Mouse (Mus musculus): ENCODE results near the gene Cd19. TPM values are rescaled to one million over a fixed set of nuclear protein-coding genes. Genes with fewer than 3 reads are reported as not detected.

The Cd19 gene
- not detected in 2 replicates for polyA plus RNA-seq (2016; fragmentation: Nextera tagmentation; extraction: Ambion mirVana)

GRCm38 (mm10) chr7:126414725-126415124 is at the start of gene Cd19:
Gene Cd19 (minus strand): TSS chr7:126414889.
- WGBS = 89% methylated on average over 6 of the region's 6 CpGs
- no peak for DNase-seq (ENCODE audit: low spot score)
- Histone ChIP-seq H3K4me1 (replicated peaks) (peaks cover 17% of the 10 kb centered on the region), H3K36me3 (no peaks in the 10 kb centered on the region), H3K27me3 (ENCODE audit: insufficient read depth, poor library complexity, severe bottlenecking) (peaks cover 7% of the 10 kb centered on the region; the same call in 1 of the 2 replicates), H3K9me3 (no peaks in the 10 kb centered on the region), H3K27ac (no peak within 1 kb of the TSS), H3K4me3 (no peak within 1 kb of the TSS)

DNA sequence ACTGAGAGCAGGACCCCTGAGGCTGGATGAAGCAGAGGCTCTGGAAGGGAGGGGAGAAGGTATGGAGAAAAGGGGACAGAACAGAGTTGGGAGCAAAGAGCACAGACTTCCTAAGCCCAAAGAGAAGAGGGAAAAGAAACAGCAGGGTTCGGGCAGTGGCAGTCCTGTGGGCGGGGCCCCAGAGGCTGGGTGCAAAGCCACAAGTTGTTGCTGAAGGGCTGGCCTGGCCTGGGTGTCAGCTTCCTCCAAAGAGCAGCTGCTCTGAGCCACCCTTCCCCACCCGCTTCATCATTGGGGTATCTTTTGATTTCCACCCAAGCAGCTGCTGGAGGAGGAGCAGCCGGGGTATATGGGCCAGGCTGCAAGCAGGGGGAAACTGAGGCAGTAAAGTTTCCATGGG is 49.4 kb upstream of the Cd19 start:
- DNase-seq (ENCODE audit: low spot score) = no peak
- H3K4me1 ChIP-seq (replicated peaks) = peaks cover 56% of the 10 kb centered on the region
- WGBS = 70% methylated on average over 4 of the region's 4 CpGs

DNA sequence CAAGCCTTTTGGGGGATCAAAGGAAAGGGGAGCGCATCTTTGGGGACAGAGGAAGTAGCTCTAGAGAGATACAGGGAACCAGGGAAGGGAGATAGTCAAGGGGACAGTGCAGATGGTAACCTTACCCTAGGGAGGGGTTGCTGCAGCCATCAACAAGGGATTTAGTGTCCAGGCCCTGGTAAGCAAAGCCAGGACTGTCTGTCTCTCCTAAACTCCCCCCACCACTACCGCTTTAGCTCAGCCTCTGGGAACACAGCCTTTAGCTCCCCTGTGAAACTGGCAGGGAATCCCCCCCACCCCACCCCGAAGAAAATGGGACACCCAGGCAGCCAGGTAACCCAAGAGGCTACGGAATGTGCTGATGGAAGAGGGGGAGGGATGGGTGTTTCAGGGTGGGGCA is 48.9 kb upstream of the Cd19 start:
- no peaks in the 10 kb centered on the region for H3K9me3 ChIP-seq
- 55% methylated on average over 4 of the region's 4 CpGs for WGBS
- H3K4me1 ChIP-seq (replicated peaks) = peaks cover 61% of the 10 kb centered on the region
- no peak overlapping the region for H3K4me3 ChIP-seq
- peaks cover 6% of the 10 kb centered on the region; the same call in 1 of the 2 replicates for H3K27me3 ChIP-seq (ENCODE audit: insufficient read depth, poor library complexity, severe bottlenecking)
- peaks cover 32% of the 10 kb centered on the region for H3K36me3 ChIP-seq
- H3K27ac ChIP-seq = no peak overlapping the region; the same call in 1 of the 2 replicates
- no peak for DNase-seq (ENCODE audit: low spot score)

More for the DNA sequence above, 49.4 kb upstream of the Cd19 start:
- Histone ChIP-seq H3K4me3 (no peak overlapping the region), H3K36me3 (peaks cover 38% of the 10 kb centered on the region), H3K27ac (no peak overlapping the region; the same call in 1 of the 2 replicates), H3K9me3 (no peaks in the 10 kb centered on the region), H3K27me3 (ENCODE audit: insufficient read depth, poor library complexity, severe bottlenecking) (peaks cover 6% of the 10 kb centered on the region; the same call in 1 of the 2 replicates)

- DNase-seq (ENCODE audit: low spot score) = no peak
- WGBS = 41% methylated on average over 5 of the region's 5 CpGs
- peaks cover 6% of the 10 kb centered on the region; the same call in 1 of the 2 replicates for H3K27me3 ChIP-seq (ENCODE audit: insufficient read depth, poor library complexity, severe bottlenecking)
- peaks cover 27% of the 10 kb centered on the region for H3K36me3 ChIP-seq
- no peak within 1 kb of the TSS for H3K4me3 ChIP-seq
- peaks cover 65% of the 10 kb centered on the region for H3K4me1 ChIP-seq (replicated peaks)
- no peaks in the 10 kb centered on the region for H3K9me3 ChIP-seq
- H3K27ac ChIP-seq = no peak within 1 kb of the TSS; the same call in 1 of the 2 replicates
Measured at GRCm38 (mm10) chr7:126463004-126463403, 48.3 kb upstream of the Cd19 start, which contains the start of gene Atp2a1. Gene Atp2a1 (minus strand): TSS chr7:126463108.

DNA sequence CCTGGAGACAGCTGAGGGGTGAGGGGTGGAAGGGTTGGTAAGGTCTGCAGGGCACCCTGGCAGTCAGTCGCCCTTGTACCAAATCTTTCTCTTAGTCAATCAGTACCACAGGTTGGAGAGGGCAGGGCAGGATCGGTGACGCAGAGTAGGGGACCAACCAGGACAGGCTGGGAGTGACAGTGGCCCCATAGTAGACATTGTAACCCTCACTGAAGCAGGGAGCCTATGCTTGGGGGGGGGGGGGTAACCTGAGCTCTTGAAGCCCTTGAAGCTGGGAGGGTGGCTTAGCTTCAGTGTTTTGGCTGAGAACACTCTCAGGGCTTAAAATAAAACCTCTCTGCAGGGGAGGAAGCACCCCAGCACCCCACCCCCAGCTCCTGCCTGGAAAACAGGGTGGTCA is 46.9 kb upstream of the Cd19 start:
- H3K4me3 ChIP-seq = no peak overlapping the region
- peaks cover 65% of the 10 kb centered on the region for H3K4me1 ChIP-seq (replicated peaks)
- H3K27ac ChIP-seq = peak overlapping the region; percentile 17; the same call in 1 of the 2 replicates
- no peaks in the 10 kb centered on the region for H3K9me3 ChIP-seq
- H3K36me3 ChIP-seq = peaks cover 13% of the 10 kb centered on the region
- peaks cover 6% of the 10 kb centered on the region; the same call in 1 of the 2 replicates for H3K27me3 ChIP-seq (ENCODE audit: insufficient read depth, poor library complexity, severe bottlenecking)
- no peak for DNase-seq (ENCODE audit: low spot score)
- 69% methylated on average over 3 of the region's 3 CpGs for WGBS

- Histone ChIP-seq H3K9me3 (no peaks in the 10 kb centered on the region), H3K4me1 (replicated peaks) (peaks cover 61% of the 10 kb centered on the region), H3K36me3 (peaks cover 5% of the 10 kb centered on the region; the same call in 1 of the 2 replicates), H3K27me3 (ENCODE audit: insufficient read depth, poor library complexity, severe bottlenecking) (peaks cover 6% of the 10 kb centered on the region; the same call in 1 of the 2 replicates), H3K4me3 (no peak overlapping the region), H3K27ac (no peak overlapping the region)
- WGBS = 51% methylated on average over 10 of the region's 10 CpGs
- DNase-seq (ENCODE audit: low spot score) = no peak
Measured at GRCm38 (mm10) chr7:126460623-126461399, 46.1 kb upstream of the Cd19 start.

DNA sequence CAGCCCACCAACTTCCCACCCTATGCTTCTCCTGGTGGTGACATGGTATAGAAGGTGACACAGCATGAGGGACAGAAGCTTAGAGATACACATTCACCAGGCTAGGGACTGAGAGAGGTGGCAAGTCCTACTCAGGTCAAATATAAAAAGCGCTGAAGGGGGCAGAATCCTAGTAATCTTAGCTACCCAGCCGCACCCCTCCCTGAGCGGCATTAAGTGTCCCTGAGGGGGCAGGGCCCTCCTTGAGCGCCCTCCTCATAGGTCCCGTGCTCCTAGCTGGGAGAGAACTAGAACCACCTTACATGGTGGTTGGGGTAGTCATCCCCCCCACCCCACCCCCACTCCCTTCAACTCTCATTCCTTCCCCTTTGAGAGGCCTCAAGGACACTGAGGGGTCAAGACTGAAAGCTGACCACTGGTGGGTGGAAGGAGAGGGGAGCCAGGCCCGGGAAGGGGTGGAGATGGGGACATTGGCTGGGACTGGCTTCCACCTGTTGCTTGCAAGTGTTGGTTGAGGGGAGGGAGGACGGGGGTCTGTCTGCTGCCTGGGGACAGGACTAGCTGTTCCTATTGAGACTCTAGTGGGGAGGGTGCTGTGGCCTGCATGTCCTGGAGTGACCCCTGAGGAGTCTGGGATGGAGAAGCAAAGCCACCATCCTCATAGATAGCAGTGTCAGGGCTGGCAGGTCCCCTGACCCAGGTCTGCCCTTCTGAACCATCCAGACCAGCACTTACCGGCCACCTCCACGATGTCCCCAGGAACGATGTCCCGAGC is 44.3 kb upstream of the Cd19 start:
- peaks cover 44% of the 10 kb centered on the region for H3K4me1 ChIP-seq (replicated peaks)
- H3K9me3 ChIP-seq = no peaks in the 10 kb centered on the region
- H3K36me3 ChIP-seq = no peaks in the 10 kb centered on the region
- no peak overlapping the region for H3K4me3 ChIP-seq
- WGBS = 77% methylated on average over 11 of the region's 11 CpGs
- no peak overlapping the region for H3K27ac ChIP-seq
- peaks cover 6% of the 10 kb centered on the region; the same call in 1 of the 2 replicates for H3K27me3 ChIP-seq (ENCODE audit: insufficient read depth, poor library complexity, severe bottlenecking)
- DNase-seq (ENCODE audit: low spot score) = no peak

- peaks cover 6% of the 10 kb centered on the region; the same call in 1 of the 2 replicates for H3K27me3 ChIP-seq (ENCODE audit: insufficient read depth, poor library complexity, severe bottlenecking)
- H3K27ac ChIP-seq = no peak overlapping the region
- peaks cover 35% of the 10 kb centered on the region for H3K4me1 ChIP-seq (replicated peaks)
- no peaks in the 10 kb centered on the region for H3K9me3 ChIP-seq
- no peak for DNase-seq (ENCODE audit: low spot score)
- no peak overlapping the region for H3K4me3 ChIP-seq
- WGBS = 81% methylated on average over 5 of the region's 5 CpGs
- H3K36me3 ChIP-seq = no peaks in the 10 kb centered on the region
Measured at GRCm38 (mm10) chr7:126458225-126458624, 43.5 kb upstream of the Cd19 start.

DNA sequence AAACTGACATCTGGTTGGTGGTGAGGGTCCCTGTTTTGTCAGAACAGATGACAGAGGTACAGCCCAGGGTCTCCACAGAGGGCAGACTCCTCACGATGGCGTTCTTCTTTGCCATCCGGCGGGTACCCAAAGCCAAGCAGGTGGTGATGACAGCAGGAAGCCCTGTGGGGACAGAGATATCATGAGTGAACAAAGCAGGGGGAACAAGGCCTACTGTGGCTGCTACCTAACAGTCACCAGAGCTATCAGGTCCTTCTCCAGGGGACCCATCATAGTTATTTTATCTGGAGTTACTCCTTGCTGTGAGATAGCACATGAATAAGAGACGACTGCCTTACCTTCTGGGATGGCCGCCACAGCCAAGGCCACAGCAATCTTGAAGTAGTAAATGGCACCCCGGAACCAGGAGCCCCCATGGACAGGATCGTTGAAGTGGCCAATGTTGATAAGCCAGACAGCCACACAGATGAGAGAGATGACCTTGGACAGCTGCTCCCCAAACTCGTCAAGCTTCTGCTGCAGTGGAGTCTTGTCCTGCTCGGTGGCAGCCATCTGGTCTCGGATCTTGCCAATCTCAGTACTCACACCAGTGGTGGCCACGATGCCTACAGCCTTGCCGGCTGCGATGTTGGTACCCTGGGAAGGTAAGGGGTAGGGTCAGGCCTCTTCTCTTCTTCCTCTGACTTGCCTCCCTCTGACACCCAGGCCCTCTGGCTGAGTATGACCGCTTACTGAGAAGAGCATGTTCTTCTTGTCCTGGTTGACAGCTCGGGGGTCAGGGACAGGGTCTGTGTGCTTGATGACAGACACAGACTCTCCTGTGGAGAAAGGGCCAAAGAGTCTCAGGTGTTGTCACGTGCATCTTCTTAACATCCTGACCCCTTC is 41.9 kb upstream of the Cd19 start:
- Histone ChIP-seq H3K4me3 (no peak overlapping the region), H3K36me3 (no peaks in the 10 kb centered on the region), H3K9me3 (no peaks in the 10 kb centered on the region), H3K27me3 (ENCODE audit: insufficient read depth, poor library complexity, severe bottlenecking) (peaks cover 6% of the 10 kb centered on the region; the same call in 1 of the 2 replicates), H3K4me1 (replicated peaks) (peaks cover 21% of the 10 kb centered on the region; the same call in 1 of the 2 replicates), H3K27ac (no peak overlapping the region)
- no peak for DNase-seq (ENCODE audit: low spot score)
- 91% methylated on average over 17 of the region's 17 CpGs for WGBS

DNA sequence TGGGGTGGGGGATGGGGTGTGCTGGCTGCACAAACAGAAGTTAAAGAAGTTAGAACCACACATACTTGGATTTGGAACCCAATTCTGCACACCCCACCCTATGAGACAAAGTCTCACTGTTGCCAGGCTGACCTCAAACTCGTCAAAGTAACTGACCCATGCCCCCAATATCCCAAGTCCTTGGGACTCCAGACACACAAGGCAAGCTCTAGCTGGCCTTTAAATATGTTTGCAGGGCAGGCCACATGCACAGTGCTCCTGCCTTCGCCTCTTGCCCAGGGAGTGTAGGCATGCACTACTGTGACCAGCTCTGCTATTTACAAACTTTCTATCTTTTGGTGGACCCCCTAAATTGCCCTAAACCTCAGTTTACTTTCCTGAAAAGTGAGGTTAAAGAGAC is 40.6 kb upstream of the Cd19 start:
- Histone ChIP-seq H3K9me3 (no peaks in the 10 kb centered on the region), H3K27me3 (ENCODE audit: insufficient read depth, poor library complexity, severe bottlenecking) (no peaks in the 10 kb centered on the region), H3K4me1 (replicated peaks) (0 out of 2 replicates have a peak, but pooled peaks cover 9% of the 10 kb centered on the region), H3K36me3 (no peaks in the 10 kb centered on the region), H3K27ac (no peak overlapping the region), H3K4me3 (no peak overlapping the region)
- WGBS = 75% methylated on average over 2 of the region's 2 CpGs
- DNase-seq (ENCODE audit: low spot score) = no peak

GRCm38 (mm10) chr7:126453861-126454260 is 39.2 kb upstream of the Cd19 start:
- 79% methylated on average over 7 of the region's 7 CpGs for WGBS
- Histone ChIP-seq H3K4me1 (replicated peaks) (0 out of 2 replicates have a peak, but pooled peaks cover 8% of the 10 kb centered on the region), H3K9me3 (no peaks in the 10 kb centered on the region), H3K27me3 (ENCODE audit: insufficient read depth, poor library complexity, severe bottlenecking) (no peaks in the 10 kb centered on the region), H3K36me3 (peaks cover under 1% of the 10 kb centered on the region; the same call in 1 of the 2 replicates), H3K4me3 (no peak overlapping the region), H3K27ac (no peak overlapping the region)
- DNase-seq (ENCODE audit: low spot score) = no peak

GRCm38 (mm10) chr7:126452244-126452643 is 37.6 kb upstream of the Cd19 start:
- Histone ChIP-seq H3K4me3 (no peak overlapping the region), H3K36me3 (peaks cover 17% of the 10 kb centered on the region; the same call in 1 of the 2 replicates), H3K27ac (no peak overlapping the region), H3K27me3 (ENCODE audit: insufficient read depth, poor library complexity, severe bottlenecking) (no peaks in the 10 kb centered on the region), H3K9me3 (no peaks in the 10 kb centered on the region), H3K4me1 (replicated peaks) (no peaks in the 10 kb centered on the region)
- no peak for DNase-seq (ENCODE audit: low spot score)
- WGBS = 92% methylated on average over 3 of the region's 3 CpGs
